Mouse (Mus musculus) forebrain, embryonic 12.5 days (tissue): ENCODE results near the gene Olfr1216. TPM values are rescaled to one million over a fixed set of nuclear protein-coding genes. Genes with fewer than 3 reads are reported as not detected.
"Not testable (repeated sequence)": the region's sequence is repeated elsewhere in the genome, so short reads cannot be mapped to it uniquely, and the experiment has no call there.

Experiments used
- ATAC-seq: fragments of 200-750 bp; cut with Nextera tagmentation; 2 replicates; pipeline ENCODE4 v1.8.0; 2017; ENCODE audit warnings: moderate TSS enrichment; ENCODE audit not compliant: low FRiP score
- H3K27ac ChIP-seq: fragments of 300-500 bp; sonication (generic); 2 replicates; pipeline ENCODE4 v1.5.1; 2016; ENCODE audit warnings: mild to moderate bottlenecking
- H3K27me3 ChIP-seq: fragments of 300-500 bp; sonication (generic); 2 replicates; pipeline ENCODE4 v1.6.1; 2016; ENCODE audit warnings: mild to moderate bottlenecking
- H3K36me3 ChIP-seq: fragments of 300-500 bp; sonication (generic); replicated peaks from 2 replicates; pipeline ENCODE4 v1.6.1; 2016; ENCODE audit warnings: mild to moderate bottlenecking
- H3K4me1 ChIP-seq: fragments of 300-500 bp; sonication (generic); 2 replicates; pipeline ENCODE4 v1.6.1; 2016
- H3K4me2 ChIP-seq: fragments of 300-500 bp; sonication (generic); 2 replicates; pipeline ENCODE4 v1.6.1; 2016; ENCODE audit warnings: mild to moderate bottlenecking, moderate library complexity
- H3K4me3 ChIP-seq: fragments of 300-500 bp; sonication (generic); replicated peaks from 2 replicates; pipeline ENCODE4 v1.5.1; 2016; ENCODE audit warnings: mild to moderate bottlenecking
- H3K9ac ChIP-seq: fragments of 300-500 bp; sonication (generic); 2 replicates; pipeline ENCODE4 v1.6.1; 2016; ENCODE audit warnings: mild to moderate bottlenecking
- H3K9me3 ChIP-seq: fragments of 300-500 bp; sonication (generic); 2 replicates; pipeline ENCODE4 v1.6.1; 2016
- WGBS: fragments of 180-500 bp; shearing (Covaris S2); methylation state at CpG from one replicate; pipeline ENCODE4 v1.1.7; 2016; 5-methylcytosine and 5-hydroxymethylcytosine counted together
- polyA plus RNA-seq: library from polyadenylated mRNA; unstranded; fragments of >200 nt; fragmentation: Nextera tagmentation; extraction: Ambion mirVana; gene quantifications from 2 replicates; pipeline ENCODE4 v1.2.1, GENCODE M21; 2016

The Olfr1216 gene
- polyA plus RNA-seq, result not detected in 2 replicates

- H3K4me1 ChIP-seq, result no peaks in the 10 kb centered on the region
- WGBS, result 77% methylated on average over 1 of the region's 1 CpGs
- no peak within 1 kb of the TSS for H3K4me3 ChIP-seq
- H3K36me3 ChIP-seq, result no peaks in the 10 kb centered on the region
- no peaks in the 10 kb centered on the region for H3K27me3 ChIP-seq
- H3K27ac ChIP-seq, result no peak within 1 kb of the TSS
- no peak within 1 kb of the TSS for H3K4me2 ChIP-seq
- H3K9ac ChIP-seq, result no peak within 1 kb of the TSS
- no peaks in the 10 kb centered on the region for H3K9me3 ChIP-seq
- no peak for ATAC-seq
Measured at GRCm38 (mm10) chr2:89018240-89018639, at the start of gene Olfr1216. TSS of gene Olfr1216 (minus strand) at chr2:89018340.

DNA sequence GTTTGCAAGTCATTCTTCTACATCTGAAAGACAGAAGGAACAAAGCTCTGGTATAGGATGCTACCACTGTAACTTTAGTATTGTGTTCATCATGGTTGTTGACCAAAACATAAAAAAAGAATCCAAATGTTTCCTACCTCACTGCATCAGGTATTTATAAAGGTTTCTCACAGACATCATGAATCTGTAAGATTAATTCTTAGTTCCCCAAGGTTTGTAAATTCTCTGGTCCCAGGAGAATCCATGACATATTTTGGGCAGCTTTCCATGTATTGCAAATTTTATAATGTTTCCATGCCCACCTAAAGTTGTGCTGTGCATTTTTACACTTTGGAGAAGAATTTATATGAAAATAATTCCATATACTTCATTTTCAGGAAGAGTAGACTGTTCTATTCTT lies 42.9 kb upstream of the Olfr1216 start, which contains the start of gene Olfr1218:
Gene Olfr1218 (minus strand): TSS at position 101 of the 400 bp plus-strand sequence.
- H3K9ac ChIP-seq, result no peak within 1 kb of the TSS
- H3K27me3 ChIP-seq, result no peaks in the 10 kb centered on the region
- ATAC-seq, result no peak

DNA sequence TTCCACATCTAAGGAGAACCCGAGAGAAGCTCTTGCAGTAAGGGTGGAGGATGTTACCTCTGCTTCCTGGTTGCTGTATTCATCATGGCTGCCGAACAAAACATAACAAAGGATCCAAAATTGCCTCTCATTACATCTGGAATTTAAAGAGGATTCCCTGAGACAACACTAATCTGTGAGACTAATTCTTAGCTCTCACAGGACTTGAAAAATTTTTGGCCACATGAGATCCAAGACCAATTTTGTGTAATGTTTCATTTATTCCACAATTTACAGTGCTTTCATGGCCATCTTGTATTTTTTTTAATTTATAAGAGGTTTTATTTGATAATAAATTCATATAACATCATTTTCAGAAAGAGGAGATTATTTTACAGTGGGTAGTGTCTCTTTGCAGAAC lies 13.8 kb upstream of the Olfr1216 start, which contains the start of gene Olfr1217:
Gene Olfr1217 (minus strand): TSS at position 101 of the 400 bp plus-strand sequence.
- no peak within 1 kb of the TSS for H3K9ac ChIP-seq
- no peaks in the 10 kb centered on the region for H3K9me3 ChIP-seq
- no peaks in the 10 kb centered on the region for H3K4me1 ChIP-seq
- H3K27me3 ChIP-seq, result no peaks in the 10 kb centered on the region
- H3K36me3 ChIP-seq, result no peaks in the 10 kb centered on the region
- no peak within 1 kb of the TSS for H3K4me3 ChIP-seq
- no peak for ATAC-seq
- H3K4me2 ChIP-seq, result no peak within 1 kb of the TSS
- H3K27ac ChIP-seq, result no peak within 1 kb of the TSS
- 81% methylated on average over 2 of the region's 2 CpGs for WGBS

More for the DNA sequence above, 42.9 kb upstream of the Olfr1216 start, which contains the start of gene Olfr1218:
- Histone ChIP-seq H3K4me1 (no peaks in the 10 kb centered on the region), H3K27ac (no peak within 1 kb of the TSS), H3K36me3 (no peaks in the 10 kb centered on the region), H3K9me3 (no peaks in the 10 kb centered on the region), H3K4me2 (no peak within 1 kb of the TSS), H3K4me3 (no peak within 1 kb of the TSS)

DNA sequence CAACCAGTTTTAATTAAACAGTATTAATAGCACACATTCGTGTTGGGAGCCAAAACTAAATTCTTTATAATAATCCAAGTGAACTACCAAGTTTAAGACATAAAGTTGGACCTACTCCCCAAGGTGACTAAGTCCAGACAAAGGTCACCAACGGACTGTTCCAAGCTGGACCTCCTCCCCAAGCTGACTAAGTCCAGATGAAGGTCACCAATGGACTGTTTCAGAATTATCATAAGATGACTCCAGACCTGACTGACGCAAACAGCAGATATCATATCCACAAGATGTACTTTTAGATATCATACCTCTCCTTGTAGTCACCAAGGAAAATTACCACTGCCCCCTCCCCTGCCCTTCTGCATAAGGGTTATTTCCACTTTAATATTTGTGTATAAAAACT lies 3.3 kb upstream of the Olfr1216 start:
- not testable (repeated sequence) for H3K9ac ChIP-seq, H3K4me1 ChIP-seq, H3K27me3 ChIP-seq, H3K9me3 ChIP-seq, H3K27ac ChIP-seq, ATAC-seq, H3K4me2 ChIP-seq, H3K4me3 ChIP-seq, H3K36me3 ChIP-seq
- WGBS, result 75% methylated on average over 3 of the region's 3 CpGs

- Histone ChIP-seq H3K4me3 (no peak within 1 kb of the TSS), H3K36me3 (no peaks in the 10 kb centered on the region), H3K4me1 (no peaks in the 10 kb centered on the region), H3K27me3 (no peaks in the 10 kb centered on the region), H3K9me3 (no peaks in the 10 kb centered on the region), H3K27ac (no peak within 1 kb of the TSS), H3K9ac (no peak within 1 kb of the TSS), H3K4me2 (no peak within 1 kb of the TSS)
- no peak for ATAC-seq
- 77% methylated on average over 2 of the region's 2 CpGs for WGBS
Measured at GRCm38 (mm10) chr2:89006873-89007272, 11.3 kb downstream of the Olfr1216 start, which contains the start of gene Olfr1215. TSS of gene Olfr1215 (minus strand) at chr2:89006973.

DNA sequence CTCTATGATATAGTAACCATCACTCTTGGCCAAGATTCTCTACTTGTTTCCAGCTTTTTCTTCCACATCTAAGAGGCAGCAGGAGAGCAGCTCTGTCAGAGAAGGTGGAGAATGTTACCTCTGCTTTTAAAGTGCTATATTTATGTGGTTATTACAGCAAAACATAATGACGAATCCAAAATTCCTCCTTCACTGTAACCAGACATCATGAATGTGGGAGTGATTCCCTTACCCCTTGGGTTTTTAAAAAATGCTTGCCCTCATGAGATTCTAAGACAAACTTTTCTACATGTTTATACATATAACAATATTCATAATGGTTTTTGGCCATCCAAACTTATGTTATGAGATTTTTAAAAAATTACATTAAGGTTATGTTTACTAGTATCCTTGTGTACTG lies 25.6 kb downstream of the Olfr1216 start, which contains the start of gene Olfr1214:
Gene Olfr1214 (minus strand): TSS at position 101 of the 400 bp plus-strand sequence.
- no peaks in the 10 kb centered on the region for H3K9me3 ChIP-seq
- H3K4me2 ChIP-seq, result no peak within 1 kb of the TSS
- H3K36me3 ChIP-seq, result no peaks in the 10 kb centered on the region
- H3K27ac ChIP-seq, result no peak within 1 kb of the TSS
- no peak within 1 kb of the TSS for H3K4me3 ChIP-seq
- no peaks in the 10 kb centered on the region for H3K27me3 ChIP-seq
- WGBS, result 88% methylated on average over 1 of the region's 1 CpGs
- H3K9ac ChIP-seq, result no peak within 1 kb of the TSS
- ATAC-seq, result no peak
- no peaks in the 10 kb centered on the region for H3K4me1 ChIP-seq

GRCm38 (mm10) chr2:88980181-88980580 lies 38.0 kb downstream of the Olfr1216 start, which contains the start of gene Gm13762:
TSS of gene Gm13762 (minus strand) at chr2:88980281.
- Histone ChIP-seq H3K4me2 (no peak within 1 kb of the TSS), H3K9me3 (no peaks in the 10 kb centered on the region), H3K27me3 (no peaks in the 10 kb centered on the region), H3K27ac (no peak within 1 kb of the TSS), H3K4me3 (no peak within 1 kb of the TSS), H3K9ac (no peak within 1 kb of the TSS), H3K4me1 (no peaks in the 10 kb centered on the region), H3K36me3 (no peaks in the 10 kb centered on the region)
- no peak for ATAC-seq
- WGBS, result 90% methylated on average over 1 of the region's 1 CpGs

Other genes starting within 250 kb of the Olfr1216 start
- not detected in 2 replicates for gene Olfr1200, start 247.9 kb downstream of the Olfr1216 start, polyA plus RNA-seq
- not detected in 2 replicates for gene Olfr1201, start 225.3 kb downstream of the Olfr1216 start, polyA plus RNA-seq
- gene Olfr1202, start 203.8 kb downstream of the Olfr1216 start, polyA plus RNA-seq, result not detected in 2 replicates
- not detected in 2 replicates for gene Olfr1205, start 188.6 kb downstream of the Olfr1216 start, polyA plus RNA-seq
- not detected in 2 replicates for gene Olfr1204, start 169.0 kb downstream of the Olfr1216 start, polyA plus RNA-seq
- not detected in 2 replicates for gene Olfr1206, start 155.1 kb downstream of the Olfr1216 start, polyA plus RNA-seq
- not detected in 2 replicates for gene Olfr1208, start 116.0 kb downstream of the Olfr1216 start, polyA plus RNA-seq
- gene Olfr1209, start 103.2 kb downstream of the Olfr1216 start, polyA plus RNA-seq, result not detected in 2 replicates
- gene Olfr1211, start 80.2 kb downstream of the Olfr1216 start, polyA plus RNA-seq, result not detected in 2 replicates
- gene Olfr1212, start 64.4 kb downstream of the Olfr1216 start, polyA plus RNA-seq, result not detected in 2 replicates
- not detected in 2 replicates for gene Gm13762, start 38.1 kb downstream of the Olfr1216 start, polyA plus RNA-seq
- not detected in 2 replicates for gene Olfr1214, start 25.7 kb downstream of the Olfr1216 start, polyA plus RNA-seq
- not detected in 2 replicates for gene Olfr1215, start 11.4 kb downstream of the Olfr1216 start, polyA plus RNA-seq
- gene Olfr1217, start 13.7 kb upstream of the Olfr1216 start, polyA plus RNA-seq, result not detected in 2 replicates
- not detected in 2 replicates for gene Olfr1218, start 42.8 kb upstream of the Olfr1216 start, polyA plus RNA-seq
- gene Olfr1219, start 65.2 kb upstream of the Olfr1216 start, polyA plus RNA-seq, result not detected in 2 replicates
- not detected in 2 replicates for gene Olfr1220, start 88.5 kb upstream of the Olfr1216 start, polyA plus RNA-seq
- gene Olfr1221, start 98.9 kb upstream of the Olfr1216 start, polyA plus RNA-seq, result not detected in 2 replicates
- not detected in 2 replicates for gene Olfr1222, start 114.7 kb upstream of the Olfr1216 start, polyA plus RNA-seq
- not detected in 2 replicates for gene Olfr1223, start 133.2 kb upstream of the Olfr1216 start, polyA plus RNA-seq
- gene Olfr1224-ps1, start 145.8 kb upstream of the Olfr1216 start, polyA plus RNA-seq, result not detected in 2 replicates
- not detected in 2 replicates for gene Olfr1225, start 156.3 kb upstream of the Olfr1216 start, polyA plus RNA-seq
- not detected in 2 replicates for gene Olfr1226, start 181.7 kb upstream of the Olfr1216 start, polyA plus RNA-seq
- not detected in 2 replicates for gene Olfr1228, start 235.7 kb upstream of the Olfr1216 start, polyA plus RNA-seq